Mouse (Mus musculus) forebrain, postnatal 0 days (tissue): ENCODE measurements around the gene Gm3512. TPM values are rescaled to one million over a fixed set of nuclear protein-coding genes. Genes with fewer than 3 reads are reported as not detected.
"Not testable (repeated sequence)": the region's sequence is repeated elsewhere in the genome, so short reads cannot be mapped to it uniquely, and the experiment has no call there.

Experiments
- ATAC-seq: fragments of 200-750 bp; cut with Nextera tagmentation; 2 replicates; pipeline ENCODE4 v1.8.0; 2017; ENCODE audit warnings: mild to moderate bottlenecking, moderate library complexity
- DNase-seq: peaks from one replicate; pipeline ENCODE4 v3.0.0-alpha.2; 2015
- H3K27ac ChIP-seq: fragments of 300-500 bp; sonication (generic); 2 replicates; pipeline ENCODE4 v1.5.1; 2014; ENCODE audit warnings: low read depth, mild to moderate bottlenecking, antibody characterized with exemption, low read length, moderate library complexity, mixed read lengths
- H3K27me3 ChIP-seq: fragments of 300-500 bp; sonication (generic); 2 replicates; pipeline ENCODE4 v1.6.1; 2014; ENCODE audit warnings: mild to moderate bottlenecking, low read length, mixed read lengths; ENCODE audit not compliant: insufficient read depth
- H3K36me3 ChIP-seq: fragments of 300-500 bp; sonication (generic); 2 replicates; pipeline ENCODE4 v1.6.1; 2014; ENCODE audit warnings: mild to moderate bottlenecking, moderate library complexity; ENCODE audit not compliant: insufficient read depth
- H3K4me1 ChIP-seq: fragments of 300-500 bp; sonication (generic); 2 replicates; pipeline ENCODE4 v1.6.1; 2014; ENCODE audit warnings: antibody characterized with exemption; ENCODE audit not compliant: insufficient read depth
- H3K4me2 ChIP-seq: fragments of 300-500 bp; sonication (generic); 2 replicates; pipeline ENCODE4 v1.6.1; 2014; ENCODE audit warnings: low read depth, mild to moderate bottlenecking, moderate library complexity
- H3K4me3 ChIP-seq: fragments of 300-500 bp; sonication (generic); 2 replicates; pipeline ENCODE4 v1.5.1; 2014; ENCODE audit warnings: low read depth, low read length, mixed read lengths
- H3K9ac ChIP-seq: fragments of 300-500 bp; sonication (generic); 2 replicates; pipeline ENCODE4 v1.6.1; 2014; ENCODE audit warnings: mild to moderate bottlenecking
- H3K9me3 ChIP-seq: fragments of 300-500 bp; sonication (generic); 2 replicates; pipeline ENCODE4 v1.6.1; 2016; ENCODE audit warnings: low read length
- WGBS: fragments of 180-500 bp; shearing (Covaris S2); extraction: QIAGEN DNeasy Blood & Tissue Kit; methylation state at CpG from one replicate; pipeline ENCODE4 v1.1.7; 2014; 5-methylcytosine and 5-hydroxymethylcytosine counted together
- polyA plus RNA-seq: library from polyadenylated mRNA; unstranded; fragments of >200 nt; fragmentation: Nextera tagmentation; extraction: Ambion mirVana; gene quantifications from 2 replicates; pipeline ENCODE4 v1.2.1, GENCODE M21; 2015
- total RNA-seq: library from RNA; depleted of rRNA; stranded (reverse); fragments of >200 nt; gene quantifications from 2 replicates; pipeline ENCODE4 v1.2.3, GENCODE M21; 2014; rRNA removed

Gm3512 gene
- 6.9 and 7.5 TPM in 2 replicates for total RNA-seq
- 10.4 and 10.6 TPM in 2 replicates for polyA plus RNA-seq

GRCm38 (mm10) chr14:7174483-7174971 lies at the start of gene Gm3512:
Gene Gm3512 (minus strand): TSS chr14:7174533.
- not testable (repeated sequence) for H3K4me3 ChIP-seq, H3K4me2 ChIP-seq, H3K27ac ChIP-seq, H3K27me3 ChIP-seq, H3K9ac ChIP-seq, H3K36me3 ChIP-seq, DNase-seq, H3K4me1 ChIP-seq, H3K9me3 ChIP-seq
- peak; percentile 71 for ATAC-seq
- WGBS = no CpG with 5 or more reads among the region's 37 CpGs

DNA sequence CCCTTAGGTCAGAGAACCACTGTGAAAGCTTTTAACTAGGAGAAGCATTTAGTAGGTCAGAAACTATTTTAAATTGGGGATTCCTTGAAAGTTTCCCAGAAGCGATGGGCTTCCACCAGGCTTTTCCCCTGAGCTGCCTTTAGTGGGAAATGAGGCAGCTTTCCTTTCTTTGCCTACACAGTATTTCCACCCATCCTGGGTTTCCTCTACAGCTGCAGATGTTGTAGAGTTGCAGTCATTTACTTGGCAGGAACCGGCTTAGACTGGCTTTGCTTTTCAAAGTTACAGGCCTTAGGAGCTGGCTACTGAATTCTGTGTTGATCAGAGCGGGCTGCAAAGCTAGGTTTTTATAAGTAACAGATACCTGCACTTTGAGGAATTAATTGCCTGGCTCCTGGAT lies 25.7 kb upstream of the Gm3512 start:
- H3K9ac ChIP-seq, H3K4me3 ChIP-seq, H3K27ac ChIP-seq, H3K27me3 ChIP-seq, H3K9me3 ChIP-seq, H3K36me3 ChIP-seq, DNase-seq, H3K4me1 ChIP-seq, H3K4me2 ChIP-seq, ATAC-seq: not testable (repeated sequence)
- 100% methylated on average over 2 of the region's 3 CpGs for WGBS

- not testable (repeated sequence) for H3K4me2 ChIP-seq, H3K4me1 ChIP-seq, DNase-seq, H3K27ac ChIP-seq, H3K4me3 ChIP-seq, H3K9me3 ChIP-seq, H3K36me3 ChIP-seq, H3K9ac ChIP-seq, ATAC-seq, H3K27me3 ChIP-seq
- WGBS = no CpG with 5 or more reads among the region's 2 CpGs
Measured at GRCm38 (mm10) chr14:7194440-7194839, 20.1 kb upstream of the Gm3512 start, which contains the start of gene Gm16434. Gene Gm16434 (minus strand): TSS chr14:7194540.

DNA sequence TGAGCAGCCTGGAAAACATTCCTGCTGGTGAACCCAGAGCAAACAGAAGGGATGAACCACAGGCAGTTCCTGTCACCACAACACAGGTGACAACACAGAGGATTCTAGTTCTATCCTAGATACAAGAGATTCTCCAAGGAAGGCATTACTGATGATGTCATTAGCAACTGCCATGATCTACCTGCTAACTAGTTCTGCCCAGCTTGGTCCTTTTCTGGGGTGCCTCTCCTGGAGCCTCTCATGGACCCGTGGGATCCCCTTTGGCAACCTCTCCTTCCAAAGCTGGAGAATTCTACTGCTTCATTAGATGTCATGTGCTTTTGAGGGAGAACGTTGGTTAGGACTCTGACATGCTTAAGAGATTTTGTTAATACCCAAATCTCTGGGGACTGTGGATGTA lies 49.0 kb downstream of the Gm3512 start, which contains the start of gene Gm6676:
Gene Gm6676 (minus strand): TSS at position 101 of the 400 bp plus-strand sequence.
- H3K36me3 ChIP-seq, DNase-seq, H3K4me2 ChIP-seq, H3K27ac ChIP-seq, H3K9ac ChIP-seq, H3K4me3 ChIP-seq, ATAC-seq, H3K4me1 ChIP-seq, H3K9me3 ChIP-seq, H3K27me3 ChIP-seq: not testable (repeated sequence)
- no CpG with 5 or more reads among the region's 2 CpGs for WGBS

- ATAC-seq = peak; percentile 73
- peak; percentile 35 for DNase-seq
- Histone ChIP-seq H3K4me3 (peak overlapping the region; percentile 39), H3K4me2 (peak overlapping the region; percentile 54), H3K27ac (peak overlapping the region; percentile 64; the same call in 1 of the 2 replicates), H3K9ac (peak overlapping the region; percentile 68)
- H3K36me3 ChIP-seq, H3K9me3 ChIP-seq, H3K4me1 ChIP-seq, H3K27me3 ChIP-seq: not testable (repeated sequence)
- WGBS = 0% methylated on average over 8 of the region's 54 CpGs
Measured at GRCm38 (mm10) chr14:7105124-7105802, 69.1 kb downstream of the Gm3512 start.

Other genes starting within 250 kb of the Gm3512 start
- gene Gm6356, start 200.7 kb downstream of the Gm3512 start, total RNA-seq = not detected in 2 replicates
- not detected in 2 replicates for gene Gm6356, start 200.7 kb downstream of the Gm3512 start, polyA plus RNA-seq
- gene Gm10406, start 147.1 kb downstream of the Gm3512 start, total RNA-seq = 3.9 and 6.5 TPM in 2 replicates
- gene Gm10406, start 147.1 kb downstream of the Gm3512 start, polyA plus RNA-seq = 5.4 and 6.8 TPM in 2 replicates
- not detected in 2 replicates for gene Gm3685, start 129.6 kb downstream of the Gm3512 start, total RNA-seq
- not detected in 2 replicates for gene Gm3685, start 129.6 kb downstream of the Gm3512 start, polyA plus RNA-seq
- gene Gm3696, start 73.9 kb downstream of the Gm3512 start, total RNA-seq = 9.0 and 9.1 TPM in 2 replicates
- gene Gm3696, start 73.9 kb downstream of the Gm3512 start, polyA plus RNA-seq = 7.6 and 7.7 TPM in 2 replicates
- gene Gm6676, start 49.1 kb downstream of the Gm3512 start, total RNA-seq = not detected in 2 replicates
- gene Gm6676, start 49.1 kb downstream of the Gm3512 start, polyA plus RNA-seq = not detected in 2 replicates
- gene Gm16434, start 20.0 kb upstream of the Gm3512 start, total RNA-seq = not detected in 2 replicates
- gene Gm16434, start 20.0 kb upstream of the Gm3512 start, polyA plus RNA-seq = not detected in 2 replicates
- gene Gm3727, start 90.2 kb upstream of the Gm3512 start, total RNA-seq = not detected in 2 replicates
- gene Gm3727, start 90.2 kb upstream of the Gm3512 start, polyA plus RNA-seq = not detected in 2 replicates
- gene Gm3739, start 140.5 kb upstream of the Gm3512 start, total RNA-seq = 4.6 and 6.0 TPM in 2 replicates
- 8.8 and 9.3 TPM in 2 replicates for gene Gm3739, start 140.5 kb upstream of the Gm3512 start, polyA plus RNA-seq
- not detected in 2 replicates for gene Gm5797, start 157.9 kb upstream of the Gm3512 start, total RNA-seq
- not detected in 2 replicates for gene Gm5797, start 157.9 kb upstream of the Gm3512 start, polyA plus RNA-seq
- not detected in 2 replicates for gene Gm8374, start 190.6 kb upstream of the Gm3512 start, total RNA-seq
- not detected in 2 replicates for gene Gm8374, start 190.6 kb upstream of the Gm3512 start, polyA plus RNA-seq